Mouse (Mus musculus) C2C12 (cell line): ENCODE data around the gene Gm45062.

Experiments
- CEBPB ChIP-seq: IDR thresholded peaks from one replicate; pipeline ENCODE4 v1.6.1; 2011; ENCODE audit warnings: low read depth, mild to moderate bottlenecking, control low read depth, moderate library complexity
- CTCF ChIP-seq: IDR thresholded peaks from one replicate; pipeline ENCODE4 v1.5.1; 2011; ENCODE audit not compliant: control insufficient read depth, insufficient read depth, insufficient read length
- FOSL1 ChIP-seq: IDR thresholded peaks from one replicate; pipeline ENCODE4 v1.8.0; 2011; ENCODE audit warnings: mild to moderate bottlenecking, low read length; ENCODE audit not compliant: poor library complexity, insufficient read depth, severe bottlenecking
- MAX ChIP-seq: IDR thresholded peaks from one replicate; pipeline ENCODE4 v1.6.1; 2011; ENCODE audit warnings: mild to moderate bottlenecking, control low read depth
- USF1 ChIP-seq: IDR thresholded peaks from one replicate; pipeline ENCODE4 v1.6.1; 2011; ENCODE audit warnings: low read depth, mild to moderate bottlenecking, control low read depth, moderate library complexity

- no peak for TF ChIP-seq CTCF
- no peak for TF ChIP-seq MAX
- no peak for TF ChIP-seq USF1
- no peak for TF ChIP-seq CEBPB
- no peak for TF ChIP-seq FOSL1
Measured at GRCm38 (mm10) chr6:8628226-8628625, 369.0 kb downstream of the Gm45062 start.
